16 mouse cellular contexts compared by ENCODE assay signal in the genomic region with DNA sequence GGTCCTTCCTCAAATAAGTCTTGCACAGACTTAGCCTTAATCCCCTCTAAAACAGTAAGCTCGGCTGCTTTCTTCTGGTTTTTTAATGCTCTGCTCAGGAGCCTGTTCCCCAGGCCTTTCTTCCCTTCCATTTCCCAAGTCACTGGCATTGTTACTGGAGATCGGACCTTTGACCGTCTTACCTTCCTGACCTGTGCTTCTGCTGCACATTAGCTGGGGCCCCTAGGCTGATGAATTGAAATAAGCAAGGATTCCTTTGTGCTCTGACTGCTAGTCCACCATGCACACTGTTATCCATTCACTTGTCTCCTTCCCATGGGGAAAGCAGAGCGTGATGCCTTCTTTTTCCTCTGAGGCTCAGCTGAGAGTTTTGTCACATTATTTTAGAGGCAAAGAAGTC.
"Had no signal": no experiment of that assay in that cellular context is flagged by ENCODE, and none has a peak within 500 bp of the region (broad histone marks: within the 10 kb centered on the region; RNA-seq: fewer than 3 reads in every experiment).

No protein-coding gene starts in this region.

- H3K36me3 ChIP-seq: limb, embryonic 15.5 days; liver, embryonic 12.5 days had no signal

- H3K4me2 ChIP-seq: hindbrain, embryonic 15.5 days; limb, embryonic 15.5 days; liver, embryonic 12.5 days; lung, embryonic 14.5 days; midbrain, embryonic 11.5 days had no signal

- DNase-seq: layer of hippocampus, adult 9-11 months; layer of hippocampus, postnatal 36 days; lung, embryonic 14.5 days; lung, postnatal 10 days; lung, postnatal 4 days; right cerebral cortex, adult 18-20 months; right cerebral cortex, postnatal 25 days; thymus, postnatal 14 days had no signal

- H3K4me3 ChIP-seq: hindbrain, embryonic 15.5 days; limb, embryonic 15.5 days; liver, embryonic 12.5 days; megakaryocyte, embryonic 14.5 days had no signal

- H3K9ac ChIP-seq: hindbrain, embryonic 15.5 days; limb, embryonic 15.5 days; liver, embryonic 12.5 days; lung, embryonic 14.5 days had no signal

- ATAC-seq: intestine, embryonic 16.5 days; liver, embryonic 12.5 days; midbrain, embryonic 16.5 days had no signal

- H3K9me3 ChIP-seq: hindbrain, embryonic 15.5 days; limb, embryonic 15.5 days; liver, embryonic 12.5 days had no signal

- H3K27me3 ChIP-seq: hindbrain, embryonic 15.5 days; limb, embryonic 15.5 days; liver, embryonic 12.5 days; megakaryocyte, embryonic 14.5 days had no signal

- H3K27ac ChIP-seq: hindbrain, embryonic 15.5 days; limb, embryonic 15.5 days; liver, embryonic 12.5 days; stomach, postnatal 0 days had no signal

- H3K4me1 ChIP-seq: limb, embryonic 15.5 days; liver, embryonic 12.5 days; megakaryocyte, embryonic 14.5 days had no signal
